Mouse (Mus musculus) telencephalon, adult 2 months (tissue): ENCODE measurements at regions not wholly inside any gene's neighbourhood (a gene's known extent, or its start where the extent isn't known, plus 50 kb on each side); places are given as distances from the start of the nearest gene placed in this dataset.

Source experiments
- DNase-seq: peaks from one replicate; pipeline ENCODE4 v3.0.0-alpha.2; 2011; ENCODE audit warnings: low read depth, low spot score

- DNase-seq = no peak
These were observed 50.8 kb upstream of the Ptpn13 start for GRCm38 (mm10) chr5:103374162-103374561.

- no peak for DNase-seq
These were observed 51.9 kb upstream of the Ptpn13 start for GRCm38 (mm10) chr5:103373089-103373488.

GRCm38 (mm10) chr5:103370456-103370855 lies 54.5 kb upstream of the Ptpn13 start:
- no peak for DNase-seq

- no peak for DNase-seq
These were observed 56.0 kb upstream of the Ptpn13 start for GRCm38 (mm10) chr5:103368993-103369392.

GRCm38 (mm10) chr5:103367201-103367671 lies 57.8 kb upstream of the Ptpn13 start:
- no peak for DNase-seq

- no peak for DNase-seq
These were observed 59.1 kb upstream of the Ptpn13 start for GRCm38 (mm10) chr5:103365700-103366448.

GRCm38 (mm10) chr5:103364791-103365699 lies 59.9 kb upstream of the Ptpn13 start:
- DNase-seq = no peak

GRCm38 (mm10) chr5:103360775-103361247 lies 64.2 kb upstream of the Ptpn13 start:
- no peak for DNase-seq

- no peak for DNase-seq
These were observed 64.6 kb upstream of the Ptpn13 start for GRCm38 (mm10) chr5:103360360-103360759.

- DNase-seq = no peak
These were observed 67.4 kb upstream of the Ptpn13 start for GRCm38 (mm10) chr5:103357558-103357957.

- DNase-seq = no peak
These were observed 68.5 kb upstream of the Ptpn13 start for GRCm38 (mm10) chr5:103356500-103356899.

- peak; percentile 17 for DNase-seq
These were observed 69.4 kb upstream of the Ptpn13 start for GRCm38 (mm10) chr5:103355372-103356300.

- no peak for DNase-seq
These were observed 81.1 kb upstream of the Ptpn13 start for GRCm38 (mm10) chr5:103343869-103344268.

- no peak for DNase-seq
These were observed 83.5 kb upstream of the Ptpn13 start for GRCm38 (mm10) chr5:103341456-103341855.

GRCm38 (mm10) chr5:103340626-103341025 lies 84.4 kb upstream of the Ptpn13 start:
- no peak for DNase-seq

- DNase-seq = no peak
These were observed 88.1 kb upstream of the Ptpn13 start for GRCm38 (mm10) chr5:103336689-103337490.

- peak; percentile 65 for DNase-seq
These were observed 88.9 kb upstream of the Ptpn13 start for GRCm38 (mm10) chr5:103335916-103336688.

- DNase-seq = no peak
These were observed 98.6 kb upstream of the Ptpn13 start for GRCm38 (mm10) chr5:103326412-103326811.

GRCm38 (mm10) chr5:103320341-103320740 lies 104.7 kb upstream of the Ptpn13 start:
- DNase-seq = no peak
